Mouse (Mus musculus) liver, embryonic 14.5 days (tissue): ENCODE data around the gene Arid1b.

Experiments used
- CTCF ChIP-seq: IDR thresholded peaks from 2 replicates; pipeline ENCODE4 v1.5.1; 2016; ENCODE audit warnings: antibody characterized with exemption, low read depth, control low read depth
- EP300 ChIP-seq: IDR thresholded peaks from 2 replicates; pipeline ENCODE4 v1.6.1; 2016; ENCODE audit warnings: antibody characterized with exemption, low read depth

- TF ChIP-seq CTCF (no peak), EP300 (no peak)
Observed at GRCm38 (mm10) chr17:5309930-5310329, 315.8 kb downstream of the Arid1b start.
